Mouse (Mus musculus) kidney, adult 8-10 months (tissue): ENCODE data around the gene Rergl.

Source experiments
- DNase-seq, 2 experiments: peaks; one replicate each; pipeline ENCODE4 v3.0.0; 2022

Gene Rergl

GRCm38 (mm10) chr6:139501876-139502275 is at the start of gene Rergl:
TSS of gene Rergl (minus strand) at chr6:139501976.
- DNase-seq: no peak

DNA sequence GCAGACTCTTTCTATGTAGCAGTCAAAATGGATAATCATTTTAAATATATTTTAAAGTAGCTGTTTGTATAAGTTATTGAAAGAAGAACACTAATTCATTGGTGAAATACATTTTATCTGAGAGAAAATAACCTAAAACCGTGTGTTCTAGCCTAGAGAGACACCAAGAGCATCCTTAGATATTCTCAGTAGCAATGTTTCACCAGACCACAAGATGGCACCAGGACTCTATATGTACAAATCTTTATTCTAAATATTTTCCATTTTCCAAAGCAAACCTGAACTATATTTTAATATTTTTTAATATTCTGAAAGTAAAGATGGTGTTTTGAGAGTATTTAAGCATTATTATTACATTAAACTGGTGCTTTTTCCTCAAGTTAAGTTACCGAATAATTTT is 36.7 kb upstream of the Rergl start:
- DNase-seq: no peak

- no peak for DNase-seq
Observed at GRCm38 (mm10) chr6:139525406-139525805, 23.6 kb upstream of the Rergl start.

DNA sequence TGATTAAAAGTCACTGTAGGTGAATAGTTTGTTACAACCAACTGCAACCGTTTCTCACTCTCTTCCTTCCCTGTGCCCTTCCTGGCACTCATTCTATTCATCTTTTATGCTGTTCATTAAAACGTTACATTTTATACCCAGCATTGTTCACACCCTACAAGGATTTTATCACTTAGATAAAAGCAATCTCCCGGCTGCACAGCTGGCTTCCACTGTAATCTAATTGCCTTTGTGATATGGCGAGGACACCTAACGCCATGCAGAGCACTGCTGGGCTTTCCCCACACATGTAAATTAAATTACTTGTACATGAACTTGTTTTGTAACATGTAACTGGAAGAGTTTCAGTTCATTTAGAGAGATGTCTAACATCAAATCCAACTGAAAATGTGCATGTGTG is 22.5 kb upstream of the Rergl start:
- no peak for DNase-seq

DNA sequence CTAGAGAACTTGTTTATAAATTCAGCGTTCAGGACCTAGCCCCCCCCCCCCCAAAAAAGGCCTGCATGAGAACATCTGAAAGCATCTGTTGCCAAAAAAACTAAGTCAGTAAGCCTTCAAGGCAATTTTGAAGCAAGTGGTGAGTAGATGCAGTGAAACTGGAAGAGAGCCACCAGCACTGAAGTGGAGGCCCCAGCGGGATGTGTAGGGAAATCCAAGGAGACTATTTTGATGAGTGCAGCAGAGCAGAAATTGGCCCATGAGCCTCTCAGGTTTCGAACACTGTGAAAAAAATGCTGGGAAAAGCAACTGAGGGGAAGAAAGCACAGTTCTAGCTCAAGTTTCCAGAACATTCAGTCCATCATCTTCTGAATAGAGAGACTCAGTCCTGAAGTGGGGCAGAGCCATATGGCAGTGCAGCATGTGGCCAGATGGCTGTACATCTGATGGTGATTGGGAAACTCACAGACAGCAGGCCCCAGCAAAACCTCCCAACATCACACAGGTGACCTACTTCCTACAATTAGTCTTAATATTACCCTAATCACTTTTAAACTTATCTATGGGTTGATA is 13.2 kb upstream of the Rergl start:
- no peak for DNase-seq

- DNase-seq: no peak
Observed at GRCm38 (mm10) chr6:139479730-139480129, 22.0 kb downstream of the Rergl start.

- DNase-seq: no peak
Observed at GRCm38 (mm10) chr6:139464980-139465379, 36.8 kb downstream of the Rergl start.

DNA sequence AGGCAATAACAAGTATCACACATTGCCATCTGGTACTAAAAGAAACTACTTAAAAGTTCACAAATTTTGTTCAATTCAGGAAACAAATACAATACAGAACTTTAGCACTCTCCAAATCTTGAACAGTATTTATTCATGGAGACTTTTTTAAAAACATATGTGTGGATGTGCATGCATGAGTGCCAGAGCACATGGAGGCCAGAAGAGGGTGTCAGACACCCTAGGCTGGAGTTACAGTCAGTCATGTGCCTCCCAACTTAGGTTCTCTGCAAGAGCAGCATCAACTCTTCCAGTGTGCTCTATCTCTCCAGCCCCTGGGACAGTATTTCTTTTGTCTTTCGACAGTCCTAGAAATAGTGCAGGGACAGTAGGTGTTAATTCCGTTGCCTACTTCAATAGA is 37.5 kb downstream of the Rergl start:
- DNase-seq: no peak

GRCm38 (mm10) chr6:139461094-139461493 is 40.7 kb downstream of the Rergl start:
- DNase-seq: no peak

DNA sequence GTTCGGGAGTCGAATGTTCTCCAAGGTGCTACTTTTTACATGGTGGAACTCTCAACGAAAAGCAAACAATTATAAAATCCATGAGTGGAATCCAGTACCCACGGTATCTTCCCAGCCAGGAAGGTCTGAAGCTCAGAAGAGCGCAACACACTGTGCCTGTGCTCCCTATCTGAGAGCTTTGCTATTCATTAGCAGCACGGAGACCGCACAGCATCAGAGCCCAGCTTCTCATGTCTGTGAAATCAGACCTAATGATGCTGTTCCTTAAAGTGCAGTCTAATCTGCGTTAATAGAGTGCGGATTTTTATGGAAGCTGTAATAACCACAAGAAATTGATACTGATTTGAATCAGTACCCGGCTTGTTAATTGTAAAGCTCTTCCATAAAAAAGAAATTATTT is 41.3 kb downstream of the Rergl start:
- DNase-seq: no peak

DNA sequence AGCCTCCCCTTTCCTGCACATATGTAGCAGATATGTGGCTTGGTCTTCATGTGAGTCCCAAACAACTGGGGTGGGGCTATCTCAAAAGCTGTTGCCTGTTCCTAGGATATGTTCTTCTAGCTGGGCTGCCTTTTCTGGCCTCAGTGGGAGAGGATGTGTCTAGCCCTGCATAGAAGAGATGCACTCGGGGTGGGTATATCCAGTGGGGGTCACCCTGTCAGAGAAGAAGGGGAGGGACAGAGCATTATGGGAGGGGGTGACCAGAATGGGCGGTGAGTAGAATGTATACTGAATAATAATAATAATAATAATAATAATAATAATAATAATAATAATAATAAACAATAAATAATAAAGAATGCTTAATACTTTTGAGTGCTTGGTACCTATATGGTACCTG is 57.8 kb downstream of the Rergl start:
- no peak for DNase-seq
